Mouse (Mus musculus): ENCODE measurements around the gene Olfr228. TPM values are rescaled to one million over a fixed set of nuclear protein-coding genes. Genes with fewer than 3 reads are reported as not detected.
"Not testable (repeated sequence)": the region's sequence is repeated elsewhere in the genome, so short reads cannot be mapped to it uniquely, and the experiment has no call there.

Olfr228 gene
- not detected for total RNA-seq (2021)

- intact Hi-C loops (cut with DNase I) = no loop called here
- no peak for DNase-seq (ENCODE audit: low spot score in 2 of 2)
Observed at GRCm38 (mm10) chr2:86487286-86487685, at the start of gene Olfr228. Olfr228 (minus strand) TSS chr2:86487386.

GRCm38 (mm10) chr2:86530991-86531390, 43.8 kb upstream of the Olfr228 start:
- DNase-seq (ENCODE audit: low spot score in 2 of 2) = peak in 1 of 2 experiments; percentile 8
- intact Hi-C loops (cut with DNase I) = no loop called here

GRCm38 (mm10) chr2:86508161-86508560, 21.0 kb upstream of the Olfr228 start, which contains the start of gene Olfr1076:
Olfr1076 (plus strand) TSS chr2:86508461.
- intact Hi-C loops (cut with DNase I) = no loop called here
- DNase-seq (ENCODE audit: low spot score in 2 of 2) = no peak

DNA sequence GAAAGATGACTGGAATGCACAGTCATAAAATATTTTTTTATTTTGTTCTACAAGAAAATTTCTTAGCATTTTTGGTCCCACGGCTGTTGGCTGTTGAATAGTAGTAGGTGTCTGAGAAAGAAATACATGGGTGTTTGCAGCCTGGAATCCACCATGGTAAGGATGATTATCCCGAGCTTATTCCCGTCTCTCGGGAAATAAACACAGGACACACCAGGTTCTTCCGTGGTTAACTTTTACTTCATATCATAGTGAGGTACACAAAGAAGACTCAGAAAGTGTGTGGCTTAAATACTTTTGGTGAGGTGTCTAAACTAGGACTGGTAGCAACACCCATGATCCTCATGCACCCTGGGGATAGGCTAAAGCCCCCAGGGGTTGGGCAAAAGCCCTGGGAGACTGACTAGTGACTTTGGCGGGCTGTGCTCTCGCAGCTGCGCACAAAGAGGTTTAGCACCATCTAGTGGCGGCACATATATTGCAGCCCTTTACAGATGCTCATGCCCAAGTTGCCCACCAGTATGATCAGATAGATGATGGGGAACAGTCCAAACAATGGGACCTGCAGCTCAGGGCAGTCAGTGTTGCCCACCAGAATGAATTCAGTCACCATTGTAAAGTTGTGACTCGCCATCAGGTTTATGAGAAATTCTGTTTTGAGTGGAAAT, 22.6 kb downstream of the Olfr228 start:
- DNase-seq (ENCODE audit: low spot score in 2 of 2) = peak; percentile 35 to 56
- intact Hi-C loops (cut with DNase I) = loop anchor here (2.0 kb wide), 2 partner anchors 740 to 1342 kb away; no protein-coding TSS in a partner anchor

DNA sequence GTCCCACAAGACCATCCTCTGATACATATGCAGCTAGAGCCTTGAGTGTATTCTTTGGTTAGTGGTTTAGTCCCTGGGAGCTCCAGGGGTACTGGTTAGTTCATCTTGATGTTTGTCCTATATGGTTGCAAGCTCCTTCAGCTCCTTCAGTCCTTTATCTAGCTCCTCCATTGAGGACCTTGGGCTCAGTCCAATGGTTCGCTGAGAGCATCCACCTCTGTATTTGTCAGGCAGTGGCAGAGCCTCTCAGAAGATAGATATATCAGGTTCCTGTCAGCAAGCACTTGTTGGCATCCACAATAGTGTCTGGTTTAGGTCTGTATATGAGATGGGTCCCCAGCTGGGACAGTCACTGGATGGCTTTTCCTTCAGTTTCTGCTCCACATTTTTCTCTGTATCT, 26.8 kb downstream of the Olfr228 start:
- intact Hi-C loops (cut with DNase I) = no loop called here
- no peak for DNase-seq (ENCODE audit: low spot score in 2 of 2)

- intact Hi-C loops (cut with DNase I) = no loop called here
- no peak for DNase-seq (ENCODE audit: low spot score in 2 of 2)
Observed at GRCm38 (mm10) chr2:86456169-86456568, 31.0 kb downstream of the Olfr228 start, which contains the start of gene Olfr1066. Olfr1066 (minus strand) TSS chr2:86456269.

DNA sequence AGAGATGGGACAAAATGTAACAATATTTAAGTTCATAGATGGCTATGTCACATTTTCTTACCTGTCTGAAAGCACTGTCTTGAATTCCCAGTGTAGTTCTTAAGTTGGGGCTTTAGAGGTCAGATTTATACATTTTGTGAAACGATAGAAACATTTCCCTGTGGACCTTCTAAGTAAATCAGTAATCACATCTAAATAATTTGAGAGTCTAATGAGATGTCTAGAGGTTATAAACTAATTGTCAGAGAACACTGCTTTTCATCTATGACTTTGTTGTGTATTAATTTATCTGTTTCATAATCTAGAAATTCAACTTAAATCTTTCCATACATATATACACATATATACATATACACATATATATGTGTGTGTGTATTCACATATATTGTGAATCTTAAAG, 36.7 kb downstream of the Olfr228 start, which contains the start of gene Olfr1065:
Olfr1065 (minus strand) TSS at position 101 of the 400 bp plus-strand sequence.
- intact Hi-C loops (cut with DNase I); DNase-seq (ENCODE audit: low spot score in 2 of 2): not testable (repeated sequence)

- intact Hi-C loops (cut with DNase I); DNase-seq (ENCODE audit: low spot score in 2 of 2): not testable (repeated sequence)
Observed at GRCm38 (mm10) chr2:86442101-86442500, 45.1 kb downstream of the Olfr228 start.

Other genes starting within 250 kb of the Olfr228 start
- not detected for gene Olfr1048, start 247.1 kb downstream of the Olfr228 start, total RNA-seq (2021)
- not detected for gene Olfr1049, start 229.1 kb downstream of the Olfr228 start, total RNA-seq (2021)
- not detected for gene Olfr1051, start 208.3 kb downstream of the Olfr228 start, total RNA-seq (2021)
- not detected for gene Olfr1052, start 194.9 kb downstream of the Olfr228 start, total RNA-seq (2021)
- not detected for gene Olfr1053, start 172.1 kb downstream of the Olfr228 start, total RNA-seq (2021)
- gene Olfr1054, start 152.0 kb downstream of the Olfr228 start, total RNA-seq (2021) = not detected
- gene Olfr1055, start 137.1 kb downstream of the Olfr228 start, total RNA-seq (2021) = not detected
- gene Olfr1056, start 124.9 kb downstream of the Olfr228 start, total RNA-seq (2021) = not detected
- gene Olfr1057, start 109.0 kb downstream of the Olfr228 start, total RNA-seq (2021) = not detected
- not detected for gene Olfr1058, start 98.8 kb downstream of the Olfr228 start, total RNA-seq (2021)
- not detected for gene Olfr1061, start 73.3 kb downstream of the Olfr228 start, total RNA-seq (2021)
- not detected for gene Olfr1062, start 60.6 kb downstream of the Olfr228 start, total RNA-seq (2021)
- gene Olfr1065, start 36.8 kb downstream of the Olfr228 start, total RNA-seq (2021) = not detected
- not detected for gene Olfr1066, start 31.1 kb downstream of the Olfr228 start, total RNA-seq (2021)
- gene Olfr1076, start 21.1 kb upstream of the Olfr228 start, total RNA-seq (2021) = not detected
- gene Olfr1079, start 55.1 kb upstream of the Olfr228 start, total RNA-seq (2021) = not detected
- not detected for gene Olfr1080, start 70.8 kb upstream of the Olfr228 start, total RNA-seq (2021)
- not detected for gene Olfr1082, start 111.6 kb upstream of the Olfr228 start, total RNA-seq (2021)
- not detected for gene Olfr1084, start 152.3 kb upstream of the Olfr228 start, total RNA-seq (2021)
- not detected for gene Olfr1085, start 174.6 kb upstream of the Olfr228 start, total RNA-seq (2021)
- gene Olfr1086, start 192.7 kb upstream of the Olfr228 start, total RNA-seq (2021) = not detected
- gene Olfr1087, start 211.0 kb upstream of the Olfr228 start, total RNA-seq (2021) = not detected
- gene Olfr1089, start 246.3 kb upstream of the Olfr228 start, total RNA-seq (2021) = not detected